9 mouse cellular contexts compared by ENCODE assay signal in genomic region chr2:181694581-181694980, GRCm38 (mm10). TPM values are rescaled to one million over a fixed set of nuclear protein-coding genes. Genes with fewer than 3 reads are reported as not detected.
DNase-seq lines count a peak whose midpoint lies in the region; ATAC-seq lines count a peak whose summit lies in the region.
"Had no signal": no experiment of that assay in that cellular context is flagged by ENCODE, and none has a peak within 500 bp of the region (broad histone marks: within the 10 kb centered on the region; RNA-seq: fewer than 3 reads in every experiment).

No protein-coding gene starts in this region.

- no peak overlapping the region for H3K4me3 ChIP-seq in lung, embryonic 16.5 days (ENCODE audit: low read length)
- H3K4me3 ChIP-seq in limb, embryonic 12.5 days (replicated peaks): peak overlapping the region; percentile 69; the same call in 1 of the 2 replicates
- 0 out of 2 replicates have a peak overlapping the region, but pooled peaks have one; percentile 62 for H3K4me3 ChIP-seq in stomach, embryonic 16.5 days (replicated peaks; ENCODE audit: low read length)

- H3K27ac ChIP-seq in lung, embryonic 16.5 days (ENCODE audit: low read length): no peak overlapping the region
- no peak overlapping the region for H3K27ac ChIP-seq in limb, embryonic 12.5 days
- no peak overlapping the region for H3K27ac ChIP-seq in stomach, embryonic 16.5 days (ENCODE audit: low read length)

- no peaks in the 10 kb centered on the region for H3K27me3 ChIP-seq in lung, embryonic 16.5 days (ENCODE audit: control insufficient read depth, insufficient read depth, low read depth, low read length)
- peaks cover 8% of the 10 kb centered on the region; the same call in 1 of the 2 replicates for H3K27me3 ChIP-seq in limb, embryonic 12.5 days
- no peaks in the 10 kb centered on the region for H3K27me3 ChIP-seq in stomach, embryonic 16.5 days (ENCODE audit: control insufficient read depth, insufficient read depth, low read length)

- peak; percentile 5 to 10 for DNase-seq in gastrocnemius, postnatal 4 days (ENCODE audit: low spot score in 2 of 2)
- DNase-seq in gastrocnemius, postnatal 36 days: no peak
- DNase-seq in lung, postnatal 10 days: no peak
- no peak for DNase-seq in left cerebral cortex, postnatal 4 days

- no peaks in the 10 kb centered on the region for H3K9me3 ChIP-seq in lung, embryonic 16.5 days (ENCODE audit: control insufficient read depth, low read length)
- H3K9me3 ChIP-seq in limb, embryonic 12.5 days: no peaks in the 10 kb centered on the region
- H3K9me3 ChIP-seq in stomach, embryonic 16.5 days (replicated peaks; ENCODE audit: control insufficient read depth, low read length): no peaks in the 10 kb centered on the region

- peak overlapping the region; percentile 91 for H3K4me2 ChIP-seq in lung, embryonic 16.5 days (ENCODE audit: low read depth, low read length)
- H3K4me2 ChIP-seq in limb, embryonic 12.5 days: peak overlapping the region; percentile 92
- peak overlapping the region; percentile 93 for H3K4me2 ChIP-seq in stomach, embryonic 16.5 days (ENCODE audit: low read depth, low read length)

- H3K4me1 ChIP-seq in lung, embryonic 16.5 days (replicated peaks; ENCODE audit: control insufficient read depth, insufficient read depth, low read length): peaks cover 11% of the 10 kb centered on the region
- H3K4me1 ChIP-seq in limb, embryonic 12.5 days (replicated peaks): peaks cover 16% of the 10 kb centered on the region
- H3K4me1 ChIP-seq in stomach, embryonic 16.5 days (ENCODE audit: control insufficient read depth, insufficient read depth, low read length): 0 out of 2 replicates have a peak, but pooled peaks cover 11% of the 10 kb centered on the region

- no peak for ATAC-seq in lung, embryonic 16.5 days (ENCODE audit: low read depth)
- ATAC-seq in limb, embryonic 12.5 days (ENCODE audit: insufficient number of reproducible peaks, insufficient read depth, low FRiP score, low TSS enrichment, low read depth): no peak
- no peak for ATAC-seq in stomach, embryonic 16.5 days (ENCODE audit: insufficient read depth, low FRiP score)
- no peak for ATAC-seq in granulocyte monocyte progenitor cell, adult 5-6 weeks (replicated peaks; ENCODE audit: poor library complexity, severe bottlenecking)

- H3K36me3 ChIP-seq in lung, embryonic 16.5 days (ENCODE audit: control insufficient read depth, insufficient read depth, low read length): no peaks in the 10 kb centered on the region
- H3K36me3 ChIP-seq in limb, embryonic 12.5 days: peaks cover 19% of the 10 kb centered on the region
- H3K36me3 ChIP-seq in stomach, embryonic 16.5 days (ENCODE audit: control insufficient read depth, insufficient read depth, low read length): no peaks in the 10 kb centered on the region

- H3K9ac ChIP-seq in lung, embryonic 16.5 days (ENCODE audit: low read length): no peak overlapping the region
- peak overlapping the region; percentile 79; the same call in 1 of the 2 replicates for H3K9ac ChIP-seq in limb, embryonic 12.5 days (replicated peaks)
- H3K9ac ChIP-seq in stomach, embryonic 16.5 days (ENCODE audit: low read length): no peak overlapping the region

- WGBS in lung, embryonic 16.5 days: 87% methylated on average over 3 of the region's 3 CpGs
- 91% methylated on average over 3 of the region's 3 CpGs for WGBS in limb, embryonic 12.5 days
- 89% methylated on average over 3 of the region's 3 CpGs for WGBS in stomach, embryonic 16.5 days

- intact Hi-C loops in gastrocnemius, postnatal 36 days (cut with DNase I): loop anchor here (10.0 kb wide), 1 partner anchor 170 kb away; the partner anchor contains the start of gene Polr3k
- intact Hi-C loops in left cerebral cortex, postnatal 4 days (cut with DNase I): no loop called here

RNA-seq across cellular contexts. Expression of gene Rgs19, which starts 0.8 kb away (rescaled TPM):
- 10 to 100 TPM; 16.4 to 20.1 TPM for total RNA-seq in gastrocnemius, postnatal 4 days (2021)
- total RNA-seq in gastrocnemius, postnatal 36 days (2021): 1 to 10 TPM; 2.3 to 2.7 TPM
- 59.8 and 63.4 TPM in 2 replicates for polyA plus RNA-seq in lung, embryonic 16.5 days (2015; fragmentation: Nextera tagmentation; extraction: Ambion mirVana)
- 71.0 and 88.8 TPM in 2 replicates for polyA plus RNA-seq in limb, embryonic 12.5 days (2016; fragmentation: Nextera tagmentation; extraction: Ambion mirVana)
- 54.2 and 55.3 TPM in 2 replicates for polyA plus RNA-seq in stomach, embryonic 16.5 days (2015; fragmentation: Nextera tagmentation; extraction: Ambion mirVana)
- total RNA-seq in granulocyte monocyte progenitor cell, adult 5-6 weeks (2014; fragmentation: Nextera tagmentation): 246 and 266 TPM in 2 replicates
- total RNA-seq in granulocyte monocyte progenitor cell, adult 5-6 weeks (2017): 78.6 and 96.8 TPM in 2 replicates
- total RNA-seq in left cerebral cortex, postnatal 4 days (2021): 10 to 100 TPM; 39.0 to 49.4 TPM

RNA-seq across cellular contexts. Expression of gene Lkaaear1, which starts 3.7 kb away (rescaled TPM):
- total RNA-seq in gastrocnemius, postnatal 4 days (2021): not detected
- total RNA-seq in gastrocnemius, postnatal 36 days (2021): not detected
- not detected in 2 replicates for polyA plus RNA-seq in lung, embryonic 16.5 days (2015; fragmentation: Nextera tagmentation; extraction: Ambion mirVana)
- polyA plus RNA-seq in limb, embryonic 12.5 days (2016; fragmentation: Nextera tagmentation; extraction: Ambion mirVana): not detected in 2 replicates
- polyA plus RNA-seq in stomach, embryonic 16.5 days (2015; fragmentation: Nextera tagmentation; extraction: Ambion mirVana): not detected in 2 replicates
- total RNA-seq in granulocyte monocyte progenitor cell, adult 5-6 weeks (2014; fragmentation: Nextera tagmentation): not detected in 2 replicates
- total RNA-seq in granulocyte monocyte progenitor cell, adult 5-6 weeks (2017): not detected in 2 replicates
- not detected for total RNA-seq in left cerebral cortex, postnatal 4 days (2021)
- total RNA-seq: layer of hippocampus, postnatal 14 days had no signal

RNA-seq across cellular contexts. Expression of gene Tcea2, which starts 14.5 kb away (rescaled TPM):
- 1 to 10 TPM; 7.5 to 9.7 TPM for total RNA-seq in gastrocnemius, postnatal 4 days (2021)
- 1 to 10 TPM; 6.0 to 7.8 TPM for total RNA-seq in gastrocnemius, postnatal 36 days (2021)
- polyA plus RNA-seq in lung, embryonic 16.5 days (2015; fragmentation: Nextera tagmentation; extraction: Ambion mirVana): 19.3 and 19.7 TPM in 2 replicates
- 31.6 and 33.3 TPM in 2 replicates for polyA plus RNA-seq in limb, embryonic 12.5 days (2016; fragmentation: Nextera tagmentation; extraction: Ambion mirVana)
- 19.3 and 19.7 TPM in 2 replicates for polyA plus RNA-seq in stomach, embryonic 16.5 days (2015; fragmentation: Nextera tagmentation; extraction: Ambion mirVana)
- 25.2 and 27.0 TPM in 2 replicates for total RNA-seq in granulocyte monocyte progenitor cell, adult 5-6 weeks (2014; fragmentation: Nextera tagmentation)
- 13.6 and 14.1 TPM in 2 replicates for total RNA-seq in granulocyte monocyte progenitor cell, adult 5-6 weeks (2017)
- 10 to 100 TPM; 57.8 to 62.4 TPM for total RNA-seq in left cerebral cortex, postnatal 4 days (2021)

RNA-seq across cellular contexts. Expression of gene Oprl1, which starts 20.2 kb away (rescaled TPM):
- total RNA-seq in gastrocnemius, postnatal 4 days (2021): not detected
- total RNA-seq in gastrocnemius, postnatal 36 days (2021): not detected
- polyA plus RNA-seq in lung, embryonic 16.5 days (2015; fragmentation: Nextera tagmentation; extraction: Ambion mirVana): 0.43 and 0.72 TPM in 2 replicates
- 0.90 and 1.2 TPM in 2 replicates for polyA plus RNA-seq in limb, embryonic 12.5 days (2016; fragmentation: Nextera tagmentation; extraction: Ambion mirVana)
- polyA plus RNA-seq in stomach, embryonic 16.5 days (2015; fragmentation: Nextera tagmentation; extraction: Ambion mirVana): 1.3 and 1.4 TPM in 2 replicates
- not detected in 2 replicates for total RNA-seq in granulocyte monocyte progenitor cell, adult 5-6 weeks (2014; fragmentation: Nextera tagmentation)
- total RNA-seq in granulocyte monocyte progenitor cell, adult 5-6 weeks (2017): not detected in 2 replicates
- 10 to 100 TPM; 73.1 to 73.8 TPM for total RNA-seq in left cerebral cortex, postnatal 4 days (2021)

RNA-seq across cellular contexts. Expression of gene Sox18, which starts 23.1 kb away (rescaled TPM):
- 10 to 100 TPM; 33.9 to 34.4 TPM for total RNA-seq in gastrocnemius, postnatal 4 days (2021)
- 10 to 100 TPM in 1 of 2 experiments, 1 to 10 TPM in 1; 7.6 to 14.2 TPM for total RNA-seq in gastrocnemius, postnatal 36 days (2021)
- 84.1 and 84.8 TPM in 2 replicates for polyA plus RNA-seq in lung, embryonic 16.5 days (2015; fragmentation: Nextera tagmentation; extraction: Ambion mirVana)
- 22.4 and 23.4 TPM in 2 replicates for polyA plus RNA-seq in limb, embryonic 12.5 days (2016; fragmentation: Nextera tagmentation; extraction: Ambion mirVana)
- polyA plus RNA-seq in stomach, embryonic 16.5 days (2015; fragmentation: Nextera tagmentation; extraction: Ambion mirVana): 25.4 and 25.5 TPM in 2 replicates
- total RNA-seq in granulocyte monocyte progenitor cell, adult 5-6 weeks (2014; fragmentation: Nextera tagmentation): not detected in 2 replicates
- not detected in 2 replicates for total RNA-seq in granulocyte monocyte progenitor cell, adult 5-6 weeks (2017)
- 10 to 100 TPM; 13.4 to 13.5 TPM for total RNA-seq in left cerebral cortex, postnatal 4 days (2021)

Comparison
In these comparisons a context has a peak if more than half of its experiments do, and no peak if none do; other contexts are left out.
1. DNase-seq: peak in gastrocnemius, postnatal 4 days (2 of 2); none in gastrocnemius, postnatal 36 days (0 of 2), lung, postnatal 10 days (single experiment) and left cerebral cortex, postnatal 4 days (single experiment).
2. RNA of gene Rgs19, which starts 0.8 kb away (total RNA-seq): 78.6 to 266 TPM in granulocyte monocyte progenitor cell, adult 5-6 weeks, 39.0 to 49.4 TPM in left cerebral cortex, postnatal 4 days and 16.4 to 20.1 TPM in gastrocnemius, postnatal 4 days; 2.3 to 2.7 TPM in gastrocnemius, postnatal 36 days; every median in the first group is over 4 times any median in the second.
3. Peak in every context shown above with its lines, with median percentiles within 50 percentile points of each other: H3K4me2 ChIP-seq.